Mouse (Mus musculus) midbrain, embryonic 10.5 days (tissue): ENCODE results near the gene Ankrd40. TPM values are rescaled to one million over a fixed set of nuclear protein-coding genes. Genes with fewer than 3 reads are reported as not detected.
A peak's percentile ranks its signal among the peaks of the same experiment; 100 is the strongest.

Experiments used
- DNase-seq: peaks from one replicate; pipeline ENCODE4 v3.0.0-alpha.2; 2017; ENCODE audit warnings: low spot score
- H3K27ac ChIP-seq: fragments of 300-500 bp; sonication (generic); replicated peaks from 2 replicates; pipeline ENCODE4 v1.5.1; 2016; ENCODE audit warnings: mild to moderate bottlenecking
- H3K27me3 ChIP-seq: fragments of 300-500 bp; sonication (generic); 2 replicates; pipeline ENCODE4 v1.6.1; 2016; ENCODE audit warnings: low read depth, mild to moderate bottlenecking; ENCODE audit not compliant: poor library complexity, severe bottlenecking
- H3K36me3 ChIP-seq: fragments of 300-500 bp; sonication (generic); 2 replicates; pipeline ENCODE4 v1.6.1; 2016; ENCODE audit warnings: mild to moderate bottlenecking, moderate library complexity
- H3K4me1 ChIP-seq: fragments of 300-500 bp; sonication (generic); 2 replicates; pipeline ENCODE4 v1.6.1; 2016
- H3K4me3 ChIP-seq: fragments of 300-500 bp; sonication (generic); 2 replicates; pipeline ENCODE4 v1.5.1; 2016; ENCODE audit warnings: mild to moderate bottlenecking, moderate library complexity
- H3K9me3 ChIP-seq: fragments of 300-500 bp; sonication (generic); replicated peaks from 2 replicates; pipeline ENCODE4 v1.6.1; 2016; ENCODE audit warnings: mild to moderate bottlenecking
- WGBS: fragments of 180-500 bp; shearing (Covaris S2); methylation state at CpG from one replicate; pipeline ENCODE4 v1.1.7; 2016; 5-methylcytosine and 5-hydroxymethylcytosine counted together
- polyA plus RNA-seq: library from polyadenylated mRNA; unstranded; fragments of >200 nt; fragmentation: Nextera tagmentation; extraction: Ambion mirVana; gene quantifications from 2 replicates; pipeline ENCODE4 v1.2.1, GENCODE M21; 2016

The Ankrd40 gene
- polyA plus RNA-seq, 1 experiment from 2014 or later: 11.1 TPM

- H3K27ac ChIP-seq: no peak overlapping the region
- no peak for DNase-seq
- 95% methylated on average over 1 of the region's 1 CpGs for WGBS
- no peaks in the 10 kb centered on the region for H3K27me3 ChIP-seq
- no peak overlapping the region for H3K4me3 ChIP-seq
- peaks cover 40% of the 10 kb centered on the region for H3K36me3 ChIP-seq
- no peaks in the 10 kb centered on the region for H3K9me3 ChIP-seq
- peaks cover 51% of the 10 kb centered on the region for H3K4me1 ChIP-seq
These were observed 12.5 kb upstream of the Ankrd40 start for GRCm38 (mm10) chr11:94315308-94315707.

- no peak overlapping the region for H3K4me3 ChIP-seq
- H3K4me1 ChIP-seq: peaks cover 57% of the 10 kb centered on the region
- H3K27me3 ChIP-seq: no peaks in the 10 kb centered on the region
- DNase-seq: no peak
- H3K36me3 ChIP-seq: peaks cover 37% of the 10 kb centered on the region
- 90% methylated on average over 2 of the region's 2 CpGs for WGBS
- H3K27ac ChIP-seq: no peak overlapping the region
- no peaks in the 10 kb centered on the region for H3K9me3 ChIP-seq
These were observed 11.3 kb upstream of the Ankrd40 start for GRCm38 (mm10) chr11:94316528-94316927.

DNA sequence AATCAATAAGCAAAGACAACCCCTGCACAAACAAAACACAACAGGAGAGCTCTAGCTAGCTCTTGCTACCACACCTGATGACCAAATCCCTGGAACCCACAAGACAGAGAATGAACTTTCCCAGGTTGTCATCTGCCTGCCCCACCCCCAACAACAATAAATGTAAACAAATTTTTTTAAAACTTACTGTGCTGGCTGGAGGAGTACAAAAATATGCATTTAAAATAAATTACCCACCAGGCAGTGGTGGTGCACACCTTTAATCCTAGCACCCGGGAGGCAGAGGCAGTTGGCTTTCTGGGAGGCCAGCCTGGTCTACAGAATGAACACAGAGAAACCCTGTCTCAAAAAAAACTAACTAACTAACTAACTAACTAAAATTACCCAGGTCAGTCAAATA lies 10.8 kb upstream of the Ankrd40 start:
- H3K27ac ChIP-seq: no peak overlapping the region
- H3K4me3 ChIP-seq: no peak overlapping the region
- whole genome bisulfite sequencing: 100% methylated on average over 1 of the region's 1 CpGs
- H3K36me3 ChIP-seq: peaks cover 37% of the 10 kb centered on the region
- no peaks in the 10 kb centered on the region for H3K9me3 ChIP-seq
- H3K4me1 ChIP-seq: peaks cover 57% of the 10 kb centered on the region
- no peak for DNase-seq
- H3K27me3 ChIP-seq: no peaks in the 10 kb centered on the region

DNA sequence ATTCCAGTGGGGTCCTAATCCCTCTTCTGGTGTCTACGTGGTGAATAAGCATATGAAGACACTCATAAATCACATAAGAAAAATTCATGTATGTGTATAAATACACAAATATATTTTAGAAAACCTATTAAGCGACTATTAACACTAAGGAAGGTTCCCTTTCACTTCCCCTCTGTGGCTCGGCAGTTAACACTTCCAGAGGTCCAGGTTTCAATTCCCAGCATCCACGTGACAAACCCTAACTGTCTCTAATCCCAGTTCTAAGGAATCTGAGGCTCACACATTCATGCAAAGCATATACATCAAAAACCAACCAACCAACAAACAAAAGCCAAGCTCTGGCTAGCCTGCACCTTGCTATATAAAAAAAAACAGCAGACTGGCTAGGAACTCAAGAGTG lies 10.3 kb upstream of the Ankrd40 start:
- no peak overlapping the region for H3K27ac ChIP-seq
- DNase-seq: no peak
- peak overlapping the region; percentile 11; the same call in 1 of the 2 replicates for H3K4me3 ChIP-seq
- H3K4me1 ChIP-seq: peaks cover 60% of the 10 kb centered on the region
- no peaks in the 10 kb centered on the region for H3K27me3 ChIP-seq
- no peaks in the 10 kb centered on the region for H3K9me3 ChIP-seq
- WGBS: 73% methylated on average over 4 of the region's 4 CpGs
- peaks cover 37% of the 10 kb centered on the region for H3K36me3 ChIP-seq

GRCm38 (mm10) chr11:94318056-94318455 lies 9.7 kb upstream of the Ankrd40 start:
- H3K27me3 ChIP-seq: no peaks in the 10 kb centered on the region
- 95% methylated on average over 5 of the region's 5 CpGs for WGBS
- peaks cover 66% of the 10 kb centered on the region for H3K4me1 ChIP-seq
- peaks cover 37% of the 10 kb centered on the region for H3K36me3 ChIP-seq
- H3K27ac ChIP-seq: no peak overlapping the region
- no peaks in the 10 kb centered on the region for H3K9me3 ChIP-seq
- 0 out of 2 replicates have a peak overlapping the region, but pooled peaks have one; percentile 11 for H3K4me3 ChIP-seq
- no peak for DNase-seq

- H3K4me3 ChIP-seq: peak overlapping the region; percentile 100
- H3K27me3 ChIP-seq: no peaks in the 10 kb centered on the region
- DNase-seq: no peak
- no peaks in the 10 kb centered on the region for H3K9me3 ChIP-seq
- WGBS: under 1% methylated on average over 67 of the region's 67 CpGs
- H3K36me3 ChIP-seq: peaks cover 29% of the 10 kb centered on the region
- peak overlapping the region; percentile 100 for H3K27ac ChIP-seq
- peaks cover 54% of the 10 kb centered on the region for H3K4me1 ChIP-seq
These were observed 6.6 kb upstream of the Ankrd40 start for GRCm38 (mm10) chr11:94320969-94321930.

DNA sequence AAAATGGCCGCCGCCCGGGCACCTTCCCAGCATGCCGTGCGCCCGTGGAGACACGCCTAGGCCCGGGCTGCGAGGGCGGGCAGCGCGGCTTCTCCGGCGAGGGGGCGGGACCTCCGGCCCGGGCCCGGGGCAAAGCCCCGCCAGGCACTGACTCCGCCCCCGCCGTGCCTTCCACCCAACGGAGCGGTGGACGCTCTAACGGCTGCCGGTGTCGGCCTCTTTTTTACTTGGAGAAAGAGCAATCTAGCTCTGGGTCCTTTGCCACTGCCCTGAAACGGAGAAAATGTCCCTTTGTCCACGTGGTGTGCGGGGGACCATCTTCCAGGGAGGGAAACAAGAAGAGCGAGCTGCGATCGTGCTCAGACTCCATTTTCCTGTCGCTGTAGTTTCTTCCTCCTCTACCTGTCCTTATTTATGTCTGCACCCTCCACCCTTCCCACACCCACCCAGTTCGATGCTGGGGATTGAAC lies 5.8 kb upstream of the Ankrd40 start, which contains the start of gene Luc7l3:
Luc7l3 (minus strand) TSS at position 58 of the 470 bp plus-strand sequence.
- Histone ChIP-seq H3K27me3 (no peaks in the 10 kb centered on the region), H3K9me3 (no peaks in the 10 kb centered on the region), H3K4me1 (peaks cover 54% of the 10 kb centered on the region), H3K36me3 (peaks cover 27% of the 10 kb centered on the region), H3K27ac (peak within 1 kb of the TSS; percentile 100), H3K4me3 (peak within 1 kb of the TSS; percentile 100)
- DNase-seq: peak; percentile 95
- WGBS: under 1% methylated on average over 36 of the region's 36 CpGs

- H3K4me3 ChIP-seq: peak overlapping the region; percentile 100
- no peak for DNase-seq
- peak overlapping the region; percentile 100 for H3K27ac ChIP-seq
- no peaks in the 10 kb centered on the region for H3K9me3 ChIP-seq
- H3K4me1 ChIP-seq: peaks cover 50% of the 10 kb centered on the region
- WGBS: 42% methylated on average over 5 of the region's 5 CpGs
- H3K27me3 ChIP-seq: no peaks in the 10 kb centered on the region
- peaks cover 22% of the 10 kb centered on the region for H3K36me3 ChIP-seq
These were observed 5.2 kb upstream of the Ankrd40 start for GRCm38 (mm10) chr11:94322636-94323035.

DNA sequence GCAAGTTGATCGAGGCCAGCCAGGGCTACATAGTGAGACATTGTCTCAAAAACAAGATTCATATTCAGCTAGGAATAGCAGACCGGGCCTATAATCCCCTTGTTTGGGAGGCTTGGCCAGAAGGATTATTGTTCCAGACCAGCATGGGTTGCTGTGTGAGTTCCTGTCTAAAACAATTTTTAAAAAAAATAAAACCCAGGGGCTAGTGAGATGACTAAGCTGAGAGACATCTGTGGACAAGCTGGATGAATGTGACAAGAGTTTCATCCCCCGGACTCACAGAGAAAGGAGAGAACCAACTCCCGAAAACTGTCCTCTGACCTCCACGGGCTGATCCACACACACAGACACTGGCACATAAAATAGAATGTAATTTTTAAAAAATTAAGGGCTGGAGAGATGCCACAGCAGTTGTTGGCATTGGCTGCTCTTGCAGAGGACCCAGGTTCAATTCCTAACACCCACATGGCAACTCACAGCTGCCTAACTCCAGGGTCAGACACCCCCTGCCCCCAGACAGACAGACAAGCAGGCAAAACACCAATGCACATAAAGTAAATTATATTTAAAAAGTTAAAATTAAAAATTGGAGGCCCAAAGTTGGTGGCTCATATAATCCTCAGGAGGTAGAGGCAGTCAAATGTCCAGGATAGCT lies 4.4 kb upstream of the Ankrd40 start:
- DNase-seq: no peak
- H3K4me3 ChIP-seq: no peak overlapping the region
- H3K27me3 ChIP-seq: no peaks in the 10 kb centered on the region
- H3K27ac ChIP-seq: peak overlapping the region; percentile 100; the same call in 1 of the 2 replicates
- no peaks in the 10 kb centered on the region for H3K9me3 ChIP-seq
- peaks cover 48% of the 10 kb centered on the region for H3K4me1 ChIP-seq
- peaks cover 18% of the 10 kb centered on the region for H3K36me3 ChIP-seq
- 61% methylated on average over 5 of the region's 5 CpGs for WGBS

DNA sequence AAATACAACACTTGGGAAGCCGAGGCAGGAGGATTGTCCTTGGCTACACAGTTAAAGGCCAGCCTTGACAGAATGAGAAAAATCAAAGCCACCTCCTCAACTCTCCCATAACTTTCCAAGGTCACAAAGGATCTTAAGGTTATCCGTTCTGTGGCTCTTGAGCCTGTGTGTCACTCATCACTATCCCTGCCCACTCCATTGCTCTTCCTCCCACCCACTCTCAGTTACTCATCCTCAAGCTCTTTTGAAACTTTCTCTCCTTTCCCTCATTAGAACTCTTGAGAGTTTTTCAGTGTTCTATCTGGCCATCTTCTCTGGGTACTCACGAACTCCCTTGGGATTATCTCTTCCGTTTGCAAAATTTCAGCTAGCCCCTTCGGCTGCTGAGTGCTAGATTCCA lies 3.2 kb upstream of the Ankrd40 start:
- no peak overlapping the region for H3K4me3 ChIP-seq
- peaks cover 5% of the 10 kb centered on the region for H3K36me3 ChIP-seq
- WGBS: 92% methylated on average over 5 of the region's 5 CpGs
- H3K4me1 ChIP-seq: peaks cover 53% of the 10 kb centered on the region
- no peaks in the 10 kb centered on the region for H3K9me3 ChIP-seq
- no peaks in the 10 kb centered on the region for H3K27me3 ChIP-seq
- no peak overlapping the region for H3K27ac ChIP-seq
- no peak for DNase-seq

- Histone ChIP-seq H3K4me1 (peaks cover 60% of the 10 kb centered on the region), H3K27ac (peak overlapping the region; percentile 98), H3K9me3 (no peaks in the 10 kb centered on the region), H3K27me3 (no peaks in the 10 kb centered on the region), H3K36me3 (no peaks in the 10 kb centered on the region), H3K4me3 (peak overlapping the region; percentile 81)
- WGBS: 2% methylated on average over 10 of the region's 10 CpGs
- DNase-seq: peak; percentile 48
These were observed 815 bp upstream of the Ankrd40 start for GRCm38 (mm10) chr11:94326961-94327411.

GRCm38 (mm10) chr11:94328644-94329025 lies 834 bp downstream of the Ankrd40 start:
- 4% methylated on average over 10 of the region's 10 CpGs for WGBS
- Histone ChIP-seq H3K36me3 (0 out of 2 replicates have a peak, but pooled peaks cover 2% of the 10 kb centered on the region), H3K4me3 (peak overlapping the region; percentile 81), H3K27me3 (no peaks in the 10 kb centered on the region), H3K27ac (peak overlapping the region; percentile 98), H3K4me1 (peaks cover 47% of the 10 kb centered on the region), H3K9me3 (no peaks in the 10 kb centered on the region)
- DNase-seq: no peak
